Mouse (Mus musculus) embryonic fibroblast, embryonic 13.5 days (primary cell): ENCODE data around the gene Ctps. TPM values are rescaled to one million over a fixed set of nuclear protein-coding genes. Genes with fewer than 3 reads are reported as not detected.
A peak's percentile ranks its signal among the peaks of the same experiment; 100 is the strongest.

Source experiments
- H3K27ac ChIP-seq: 2 replicates; pipeline ENCODE4 v1.5.1; 2012; ENCODE audit warnings: low read length, control low read depth, inconsistent platforms; ENCODE audit not compliant: insufficient read depth
- H3K4me1 ChIP-seq: 2 replicates; pipeline ENCODE4 v1.6.1; 2011; ENCODE audit warnings: low read length; ENCODE audit not compliant: control insufficient read depth, insufficient read depth
- H3K4me3 ChIP-seq: 2 replicates; pipeline ENCODE4 v1.5.1; 2011; ENCODE audit warnings: mild to moderate bottlenecking, control low read depth, low read length; ENCODE audit not compliant: insufficient read depth
- CTCF ChIP-seq: IDR thresholded peaks from 2 replicates; pipeline ENCODE4 v1.5.1; 2011; ENCODE audit warnings: mild to moderate bottlenecking, control low read depth, low read length, moderate library complexity, borderline replicate concordance; ENCODE audit not compliant: insufficient read depth
- POLR2A ChIP-seq: IDR thresholded peaks from 2 replicates; pipeline ENCODE4 v1.6.1; 2011; ENCODE audit warnings: low read depth, mild to moderate bottlenecking, control low read depth, low read length, moderate library complexity
- polyA plus RNA-seq: library from polyadenylated mRNA; stranded (reverse); fragments of >200 nt; gene quantifications from 2 replicates; pipeline ENCODE4 v1.2.4, GENCODE M21; 2011; ENCODE audit warnings: low read depth; ENCODE audit not compliant: missing spikeins, insufficient read length

Ctps gene
- 95.9 and 98.3 TPM in 2 replicates for polyA plus RNA-seq

GRCm38 (mm10) chr4:120569486-120570437 lies at the start of gene Ctps:
TSS of gene Ctps (minus strand) at chr4:120570276.
- H3K4me1 ChIP-seq, result peaks cover 8% of the 10 kb centered on the region
- peak within 1 kb of the TSS; percentile 100 for H3K27ac ChIP-seq
- H3K4me3 ChIP-seq, result peak within 1 kb of the TSS; percentile 89
- TF ChIP-seq POLR2A, result peak; percentile 93
- TF ChIP-seq CTCF, result no peak

GRCm38 (mm10) chr4:120616199-120617025 lies 46.3 kb upstream of the Ctps start:
- Histone ChIP-seq H3K4me3 (no peak overlapping the region), H3K27ac (no peak overlapping the region), H3K4me1 (no peaks in the 10 kb centered on the region; the same call in 1 of the 2 replicates)
- TF ChIP-seq CTCF (no peak), POLR2A (no peak)

GRCm38 (mm10) chr4:120615528-120616081 lies 45.5 kb upstream of the Ctps start:
- H3K4me1 ChIP-seq, result no peaks in the 10 kb centered on the region; the same call in 1 of the 2 replicates
- no peak overlapping the region for H3K27ac ChIP-seq
- no peak overlapping the region for H3K4me3 ChIP-seq
- TF ChIP-seq POLR2A, result no peak
- no peak for TF ChIP-seq CTCF

- H3K4me1 ChIP-seq, result no peaks in the 10 kb centered on the region; the same call in 1 of the 2 replicates
- no peak overlapping the region for H3K4me3 ChIP-seq
- no peak overlapping the region for H3K27ac ChIP-seq
- TF ChIP-seq POLR2A (no peak), CTCF (no peak)
These were observed 44.6 kb upstream of the Ctps start for GRCm38 (mm10) chr4:120614644-120615043.

GRCm38 (mm10) chr4:120613691-120614329 lies 43.7 kb upstream of the Ctps start:
- Histone ChIP-seq H3K4me3 (no peak overlapping the region), H3K27ac (no peak overlapping the region), H3K4me1 (no peaks in the 10 kb centered on the region; the same call in 1 of the 2 replicates)
- no peak for TF ChIP-seq CTCF
- no peak for TF ChIP-seq POLR2A

GRCm38 (mm10) chr4:120612304-120613080 lies 42.4 kb upstream of the Ctps start:
- Histone ChIP-seq H3K4me3 (no peak overlapping the region), H3K27ac (no peak overlapping the region), H3K4me1 (no peaks in the 10 kb centered on the region; the same call in 1 of the 2 replicates)
- no peak for TF ChIP-seq CTCF
- no peak for TF ChIP-seq POLR2A

- Histone ChIP-seq H3K27ac (no peak overlapping the region), H3K4me1 (no peaks in the 10 kb centered on the region; the same call in 1 of the 2 replicates), H3K4me3 (no peak overlapping the region)
- TF ChIP-seq POLR2A (no peak), CTCF (no peak)
These were observed 40.9 kb upstream of the Ctps start for GRCm38 (mm10) chr4:120611005-120611404.

GRCm38 (mm10) chr4:120606941-120607340 lies 36.9 kb upstream of the Ctps start:
- H3K4me1 ChIP-seq, result no peaks in the 10 kb centered on the region
- no peak overlapping the region for H3K27ac ChIP-seq
- no peak for TF ChIP-seq CTCF
- TF ChIP-seq POLR2A, result no peak
- no peak overlapping the region for H3K4me3 ChIP-seq

GRCm38 (mm10) chr4:120602669-120603068 lies 32.6 kb upstream of the Ctps start:
- Histone ChIP-seq H3K4me1 (no peaks in the 10 kb centered on the region), H3K4me3 (no peak overlapping the region), H3K27ac (no peak overlapping the region)
- TF ChIP-seq CTCF (no peak), POLR2A (no peak)
